Mouse (Mus musculus): Measurements from ENCODE around the gene Mrpl48. TPM values are rescaled to one million over a fixed set of nuclear protein-coding genes. Genes with fewer than 3 reads are reported as not detected.

Mrpl48 gene
- total RNA-seq (2021), result 10 to 100 TPM; 70.4 to 74.7 TPM
- long read RNA-seq, full-length matches to known transcripts, result 45 of 68 reads
- long read RNA-seq, partial matches to known transcripts, result 4 of 68 reads
- long read RNA-seq, other reads (novel, unspliced or antisense), result 19 of 68 reads

GRCm38 (mm10) chr7:100608130-100608741 lies at the start of gene Mrpl48:
TSS of gene Mrpl48 (minus strand) at chr7:100608301.
- peak; percentile 56 to 77 for DNase-seq (ENCODE audit: low spot score in 2 of 2)

GRCm38 (mm10) chr7:100656739-100657138 lies 48.6 kb upstream of the Mrpl48 start:
- peak in 1 of 2 experiments; percentile 66 for DNase-seq (ENCODE audit: low spot score in 2 of 2)

GRCm38 (mm10) chr7:100654441-100654840 lies 46.3 kb upstream of the Mrpl48 start:
- no peak for DNase-seq (ENCODE audit: low spot score in 2 of 2)

- DNase-seq (ENCODE audit: low spot score in 2 of 2), result peak in 1 of 2 experiments; percentile 66
Observed at GRCm38 (mm10) chr7:100653480-100654266, 45.6 kb upstream of the Mrpl48 start.

- DNase-seq (ENCODE audit: low spot score in 2 of 2), result no peak
Observed at GRCm38 (mm10) chr7:100651011-100651410, 42.9 kb upstream of the Mrpl48 start.

- DNase-seq (ENCODE audit: low spot score in 2 of 2), result no peak
Observed at GRCm38 (mm10) chr7:100650421-100650820, 42.3 kb upstream of the Mrpl48 start.

GRCm38 (mm10) chr7:100649826-100650225 lies 41.7 kb upstream of the Mrpl48 start:
- DNase-seq (ENCODE audit: low spot score in 2 of 2), result no peak

GRCm38 (mm10) chr7:100649095-100649494 lies 41.0 kb upstream of the Mrpl48 start:
- no peak for DNase-seq (ENCODE audit: low spot score in 2 of 2)

- DNase-seq (ENCODE audit: low spot score in 2 of 2), result peak; percentile 63 to 85
Observed at GRCm38 (mm10) chr7:100645147-100645546, 37.0 kb upstream of the Mrpl48 start.

- DNase-seq (ENCODE audit: low spot score in 2 of 2), result no peak
Observed at GRCm38 (mm10) chr7:100642413-100642812, 34.3 kb upstream of the Mrpl48 start.

- DNase-seq (ENCODE audit: low spot score in 2 of 2), result no peak
Observed at GRCm38 (mm10) chr7:100637657-100638056, 29.6 kb upstream of the Mrpl48 start.

- DNase-seq (ENCODE audit: low spot score in 2 of 2), result no peak
Observed at GRCm38 (mm10) chr7:100624538-100624937, 16.4 kb upstream of the Mrpl48 start.

- no peak for DNase-seq (ENCODE audit: low spot score in 2 of 2)
Observed at GRCm38 (mm10) chr7:100622277-100622676, 14.2 kb upstream of the Mrpl48 start.

- no peak for DNase-seq (ENCODE audit: low spot score in 2 of 2)
Observed at GRCm38 (mm10) chr7:100616121-100616857, 8.2 kb upstream of the Mrpl48 start.

GRCm38 (mm10) chr7:100608910-100609309 lies 809 bp upstream of the Mrpl48 start:
- no peak for DNase-seq (ENCODE audit: low spot score in 2 of 2)

- peak; percentile 98 to 99 for DNase-seq (ENCODE audit: low spot score in 2 of 2)
Observed at GRCm38 (mm10) chr7:100607214-100608129, 629 bp downstream of the Mrpl48 start, which contains the start of gene Rab6a. TSS of gene Rab6a (plus strand) at chr7:100607410.

- peak; percentile 15 to 42 for DNase-seq (ENCODE audit: low spot score in 2 of 2)
Observed at GRCm38 (mm10) chr7:100600211-100600610, 7.9 kb downstream of the Mrpl48 start.

GRCm38 (mm10) chr7:100593349-100593748 lies 14.8 kb downstream of the Mrpl48 start:
- no peak for DNase-seq (ENCODE audit: low spot score in 2 of 2)

GRCm38 (mm10) chr7:100591522-100591852 lies 16.6 kb downstream of the Mrpl48 start:
- DNase-seq (ENCODE audit: low spot score in 2 of 2), result no peak

GRCm38 (mm10) chr7:100590845-100591521 lies 17.1 kb downstream of the Mrpl48 start:
- DNase-seq (ENCODE audit: low spot score in 2 of 2), result peak; percentile 65 to 84
